Mouse (Mus musculus) mouse trophoblast stem cell (cell line): Measurements from ENCODE around the gene Lpcat3.

Experiments used
- in situ Hi-C, 2 experiments: fragments of 300-500 bp; cut with MseI, MboI; formaldehyde crosslinking; loops; 2 replicates in 1 of 2; 3 replicates in 1 of 2; pipeline ENCODE4 v1.15.1; 2025

Gene Lpcat3

DNA sequence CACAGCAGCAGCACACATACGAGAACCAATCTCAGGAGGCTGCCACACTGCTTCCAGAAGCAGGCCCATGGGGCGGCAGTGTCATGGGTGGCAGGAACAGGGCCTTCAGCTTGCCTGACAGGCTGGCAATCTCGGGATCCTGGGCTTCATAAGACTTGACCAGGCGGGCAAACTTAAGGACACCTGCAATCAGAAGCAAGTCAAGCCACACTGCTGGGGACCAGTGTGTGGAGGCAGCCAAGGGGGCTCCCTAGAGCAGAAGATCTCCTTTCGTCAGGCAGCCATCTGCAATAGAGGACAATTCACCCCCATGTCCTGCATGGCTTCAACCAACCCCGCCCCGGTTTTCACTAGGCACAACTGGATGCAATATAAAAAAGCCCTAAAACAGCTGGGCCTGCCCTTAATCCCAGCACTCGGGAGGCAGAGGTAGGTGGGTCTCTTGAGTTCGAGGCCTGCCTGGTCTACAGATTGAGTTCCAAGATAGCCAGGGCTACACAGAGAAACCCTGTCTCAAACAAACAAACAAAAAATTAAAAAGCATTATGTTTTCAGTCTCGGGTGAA is 76.5 kb downstream of the Lpcat3 start:
- in situ Hi-C loops, result no loop called here

DNA sequence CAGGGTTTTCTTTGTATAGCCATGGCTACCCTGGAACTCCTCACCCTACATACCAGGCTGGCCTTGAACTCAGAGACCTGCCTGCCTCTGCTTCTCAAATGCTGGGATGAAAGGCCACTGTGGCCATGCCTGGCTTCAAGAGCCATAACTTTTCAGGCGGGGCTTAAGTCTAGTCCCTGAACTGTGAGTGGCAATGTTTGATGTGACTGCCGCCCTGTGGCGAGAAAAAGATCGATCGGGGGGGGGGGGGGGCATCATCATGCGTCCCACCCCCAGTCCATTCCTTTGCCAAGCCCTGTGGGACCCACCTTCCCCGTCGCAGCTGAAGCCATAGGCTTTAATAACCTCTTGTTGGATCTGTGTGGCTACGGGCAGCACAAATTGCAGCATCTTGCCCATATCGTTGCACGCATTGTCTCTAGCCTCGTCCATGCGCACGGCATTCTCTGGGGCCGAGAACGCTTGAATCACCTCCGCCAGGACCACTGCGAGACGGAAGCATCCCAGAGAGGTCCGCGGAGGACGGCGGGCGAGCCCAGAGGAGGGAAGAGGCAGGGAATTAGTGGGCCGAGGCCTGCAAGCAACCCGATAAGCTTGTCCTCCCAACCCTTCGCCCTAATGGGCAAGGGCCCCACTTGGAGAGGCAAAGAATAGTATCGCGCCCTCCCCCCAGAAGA is 77.5 kb downstream of the Lpcat3 start:
- in situ Hi-C loops, result no loop called here

DNA sequence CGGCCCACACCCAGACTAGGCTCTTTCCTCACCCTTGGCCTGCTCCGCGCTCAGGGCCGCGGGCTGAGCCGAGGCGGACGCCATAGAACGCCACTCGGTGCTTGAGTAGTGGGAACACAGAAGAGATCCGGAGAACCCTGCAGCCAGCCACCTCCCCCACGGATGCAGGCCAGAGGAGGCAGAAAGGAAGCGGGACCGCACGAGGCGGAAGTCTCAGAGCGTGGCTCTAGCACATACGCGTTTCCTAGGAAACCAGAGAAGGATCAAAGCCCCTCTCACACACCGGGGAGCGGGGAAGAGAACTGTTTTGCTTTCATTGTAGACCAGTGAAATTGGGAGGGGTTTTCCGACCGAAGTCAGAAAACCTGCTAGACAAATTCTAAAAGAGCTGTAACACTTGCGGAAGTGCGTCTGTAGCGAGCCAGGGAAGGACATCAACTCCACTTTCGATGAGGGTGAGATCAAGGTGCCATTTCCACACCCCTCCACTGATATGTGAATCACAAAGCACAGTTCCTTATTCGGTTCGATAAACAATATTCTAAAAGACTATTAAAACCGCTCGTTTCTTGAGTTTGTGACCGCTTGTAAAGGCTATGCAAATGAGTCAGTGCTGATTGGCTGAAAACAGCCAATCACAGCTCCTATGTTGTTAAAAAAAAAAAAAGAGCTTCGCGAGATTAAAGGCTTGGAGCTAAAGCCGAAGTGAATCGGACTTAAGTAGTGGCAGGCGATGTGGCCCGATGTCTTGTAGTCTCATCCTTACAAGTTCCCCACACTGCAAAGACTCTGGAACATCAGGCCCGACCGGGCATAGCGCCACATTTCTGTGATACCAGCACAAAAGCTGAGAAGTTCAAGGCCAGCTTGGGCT is 78.3 kb downstream of the Lpcat3 start, which contains the start of gene Grcc10:
Grcc10 (minus strand) TSS at position 487 of the 874 bp plus-strand sequence.
- in situ Hi-C loops, result no loop called here

DNA sequence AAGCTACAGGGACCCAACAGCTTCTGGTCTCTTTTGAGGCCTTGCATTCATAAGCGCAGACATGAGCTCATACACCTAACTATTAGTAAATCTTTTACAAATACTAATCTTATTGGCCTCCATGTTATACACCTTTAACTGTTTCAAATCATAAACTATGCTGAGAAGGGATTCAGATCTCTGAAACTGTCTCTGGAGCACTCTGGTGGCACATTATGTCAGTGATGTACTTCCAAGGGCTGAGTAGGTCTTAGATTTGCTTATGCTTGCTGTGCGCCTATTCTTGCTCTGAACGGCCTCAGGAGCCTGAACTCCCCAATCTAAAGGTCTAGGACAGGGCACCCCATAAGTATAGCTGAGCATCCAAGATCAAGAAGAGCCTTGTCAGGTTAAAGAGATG is 79.0 kb downstream of the Lpcat3 start:
- in situ Hi-C loops, result no loop called here

DNA sequence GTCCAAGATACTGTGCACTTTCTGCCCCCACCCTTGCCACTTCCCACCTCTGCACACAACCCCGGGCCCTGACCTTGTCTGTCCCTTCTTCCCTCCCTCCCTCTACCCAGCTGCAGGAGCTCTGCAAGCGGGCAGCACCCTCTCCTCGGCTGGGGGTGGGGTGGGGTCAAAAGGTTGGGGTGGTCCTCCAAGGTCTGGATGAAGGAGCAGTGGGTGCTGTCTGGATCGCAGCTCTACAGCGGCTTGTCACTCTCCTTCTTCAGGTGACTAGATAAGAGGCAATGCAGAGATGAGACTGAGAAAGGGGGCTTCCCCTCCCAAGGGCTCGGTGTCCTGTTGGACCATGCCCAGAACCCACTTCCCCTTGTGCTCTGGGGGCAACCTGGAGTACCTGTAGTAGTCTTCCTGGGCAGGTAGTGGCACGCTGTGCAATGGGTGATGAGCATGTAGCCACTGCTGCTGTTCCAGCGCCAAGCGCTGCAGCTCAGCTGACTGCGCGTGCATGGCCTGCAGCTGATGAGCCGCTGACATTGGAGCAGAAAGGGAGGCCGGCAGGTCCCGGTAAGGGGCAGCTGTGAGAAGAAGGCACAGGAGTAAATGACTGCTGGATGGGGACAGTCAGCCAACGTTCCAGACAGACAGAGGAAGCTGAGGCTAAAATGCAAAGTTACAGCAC is 80.2 kb downstream of the Lpcat3 start:
- in situ Hi-C loops, result no loop called here

DNA sequence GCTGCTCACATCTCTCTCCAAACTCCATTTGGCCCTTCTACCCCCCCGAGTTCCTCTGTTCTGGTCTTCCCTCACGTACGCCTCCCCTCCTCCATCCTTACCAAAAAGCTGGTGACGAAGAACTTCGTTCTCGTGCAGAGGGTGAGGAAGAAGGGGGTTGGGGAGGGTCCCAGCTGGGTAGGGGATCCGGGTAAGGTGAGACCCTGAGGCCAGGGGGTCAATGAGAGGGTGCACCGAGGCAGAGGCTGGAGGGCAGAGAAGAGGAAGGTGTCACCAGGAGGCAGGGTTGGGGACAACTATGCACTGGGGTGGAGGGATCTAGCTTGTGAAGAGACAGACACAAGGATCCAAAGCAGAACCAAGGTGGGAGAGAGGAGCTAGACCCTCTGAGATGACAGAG is 80.8 kb downstream of the Lpcat3 start:
- in situ Hi-C loops, result no loop called here

DNA sequence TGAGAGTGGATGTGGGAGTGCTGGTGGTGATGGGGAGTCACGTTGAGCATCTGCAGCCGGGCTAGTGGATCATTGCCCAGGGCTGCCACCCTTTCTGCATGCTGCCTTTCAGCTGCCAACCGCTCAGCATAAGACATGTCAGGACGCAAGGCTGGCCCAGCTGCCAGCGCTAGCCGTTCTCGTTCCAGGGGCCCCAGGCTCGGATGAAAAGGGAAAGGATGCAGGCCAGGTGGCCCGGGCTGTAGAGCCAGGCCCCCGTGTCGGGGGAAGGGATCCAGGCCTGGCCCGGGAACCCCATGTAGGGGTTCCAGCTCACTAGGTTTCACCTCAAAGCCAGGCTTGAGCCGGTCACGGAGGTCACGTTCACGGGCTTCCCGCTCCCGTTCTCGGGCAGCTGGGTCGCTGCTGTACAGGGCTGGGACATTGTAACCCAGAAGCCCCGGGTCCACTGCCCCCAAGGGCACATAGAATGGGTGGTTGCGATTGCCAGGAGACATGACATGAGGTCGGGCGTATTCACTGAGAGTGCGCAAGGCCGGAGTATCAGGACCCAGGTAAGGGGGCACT is 82.0 kb downstream of the Lpcat3 start:
- in situ Hi-C loops, result no loop called here

DNA sequence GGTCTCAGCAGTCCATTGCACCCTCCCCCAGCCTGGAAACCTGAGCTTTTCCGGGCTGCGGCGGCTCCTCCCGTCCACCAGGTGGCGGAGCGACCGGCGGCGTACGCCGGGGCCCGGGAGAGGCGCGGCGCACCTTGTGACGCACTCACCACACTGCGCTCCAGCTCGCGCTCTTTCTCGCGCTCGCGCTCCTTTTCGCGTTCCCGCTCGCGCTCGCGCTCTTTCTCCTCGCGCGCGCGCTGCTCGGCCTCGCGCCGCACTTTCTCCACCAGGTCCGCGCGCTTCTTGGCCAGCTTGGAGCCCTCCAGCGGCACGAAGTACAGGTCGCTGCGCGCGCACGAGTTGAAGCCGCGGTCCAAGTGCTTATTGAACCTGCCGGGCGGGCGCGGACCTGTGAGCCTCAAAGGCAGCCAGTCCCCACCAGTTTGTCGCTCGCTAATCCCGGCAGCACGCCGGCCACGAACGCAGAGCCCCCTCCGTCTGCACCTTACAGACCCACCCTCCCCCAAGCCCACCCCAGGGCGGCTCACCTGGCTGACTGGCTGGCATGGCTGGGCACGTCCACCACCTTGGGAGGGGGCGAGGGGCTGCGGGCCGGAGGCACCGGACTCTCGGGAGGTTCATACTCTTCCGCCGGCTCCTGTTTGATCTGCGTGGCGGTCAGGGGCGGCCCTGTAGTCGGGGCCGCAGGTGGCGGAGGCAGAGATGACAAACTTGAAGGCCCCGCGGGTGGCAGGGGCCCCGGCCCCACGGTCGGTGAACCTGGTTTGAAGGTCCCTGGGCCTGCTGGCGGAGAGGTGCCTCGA is 82.9 kb downstream of the Lpcat3 start:
- in situ Hi-C loops, result no loop called here

DNA sequence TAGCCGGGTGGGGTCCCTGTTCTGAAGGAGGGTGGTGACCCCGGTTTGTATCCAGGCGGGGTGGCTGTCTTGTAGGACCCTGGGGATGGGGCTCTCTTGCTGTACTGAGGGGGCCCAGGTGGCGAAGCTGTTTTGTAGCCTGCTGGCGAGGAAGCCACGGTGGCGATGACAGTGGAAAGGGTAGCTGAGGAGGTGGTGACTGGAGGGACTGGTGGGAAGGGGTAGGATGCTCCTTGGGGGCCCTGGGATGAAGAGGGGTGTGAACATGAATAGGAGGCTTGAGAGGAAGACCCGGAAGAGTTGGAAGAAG is 83.4 kb downstream of the Lpcat3 start:
- in situ Hi-C loops, result no loop called here

DNA sequence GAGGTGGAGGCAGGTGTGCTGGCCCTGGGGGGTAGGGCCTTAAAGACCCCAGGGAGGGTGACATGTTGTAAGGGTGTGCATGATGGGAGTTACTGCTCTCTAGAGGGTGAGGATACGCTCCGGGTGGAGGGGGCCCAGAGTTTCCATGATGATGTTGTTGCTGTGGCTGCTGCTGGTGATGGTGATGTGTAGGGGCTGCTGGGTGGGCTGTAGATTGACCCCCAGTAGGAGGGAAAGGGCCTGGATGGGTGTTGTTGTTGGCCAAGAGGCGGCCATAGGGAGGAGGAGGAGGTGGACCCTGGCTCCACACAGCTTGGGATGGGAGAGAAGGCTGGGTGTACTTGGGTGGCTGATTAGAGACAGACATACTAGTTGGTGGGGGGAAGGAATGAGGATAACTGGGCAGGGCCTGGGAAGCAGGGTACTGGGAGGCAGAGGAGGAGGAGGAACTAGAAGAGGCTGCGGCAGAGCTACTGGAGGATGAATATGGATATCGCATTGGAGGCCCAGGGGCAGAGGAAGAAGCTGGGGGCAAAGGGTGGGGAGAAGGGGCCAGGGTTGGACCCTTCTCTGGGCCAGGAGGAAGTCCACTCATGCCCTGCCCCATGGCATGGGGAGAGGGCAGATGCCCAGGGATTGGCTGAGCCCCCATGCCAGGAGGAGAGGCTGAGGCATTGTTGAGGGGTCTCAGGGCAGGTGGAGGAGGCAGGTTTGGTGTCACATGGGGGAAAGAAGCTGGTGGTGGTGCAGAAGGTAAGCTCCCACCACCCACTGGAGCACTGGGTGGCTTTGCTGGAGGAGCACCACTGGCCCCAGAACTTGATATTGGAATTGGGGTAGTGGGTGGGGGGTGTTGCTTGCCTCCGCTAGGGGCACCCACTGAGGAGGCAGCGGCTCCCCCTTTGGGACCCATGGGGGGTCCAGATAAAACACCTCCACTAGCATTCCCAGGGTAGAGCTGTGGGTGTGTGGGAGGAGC is 84.1 kb downstream of the Lpcat3 start:
- in situ Hi-C loops, result no loop called here

DNA sequence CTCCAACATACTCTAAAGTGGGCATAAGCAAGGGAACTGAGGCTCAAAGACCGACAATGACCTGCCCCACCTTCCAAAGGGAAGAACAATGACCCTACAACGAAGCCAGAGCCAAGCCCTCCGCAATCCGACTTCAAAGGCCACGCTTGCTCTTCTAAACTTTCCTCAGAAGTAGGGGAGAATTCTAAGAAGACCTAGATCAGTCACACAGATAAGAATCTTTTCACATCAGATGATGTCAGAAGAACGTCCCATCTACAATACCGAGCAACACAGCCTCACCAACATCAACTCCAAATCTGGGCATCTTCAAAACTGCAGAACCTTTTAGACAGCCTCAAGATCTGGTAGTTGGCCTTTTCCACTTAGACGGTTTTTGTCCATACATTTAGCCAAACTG is 87.6 kb downstream of the Lpcat3 start:
- in situ Hi-C loops, result no loop called here

DNA sequence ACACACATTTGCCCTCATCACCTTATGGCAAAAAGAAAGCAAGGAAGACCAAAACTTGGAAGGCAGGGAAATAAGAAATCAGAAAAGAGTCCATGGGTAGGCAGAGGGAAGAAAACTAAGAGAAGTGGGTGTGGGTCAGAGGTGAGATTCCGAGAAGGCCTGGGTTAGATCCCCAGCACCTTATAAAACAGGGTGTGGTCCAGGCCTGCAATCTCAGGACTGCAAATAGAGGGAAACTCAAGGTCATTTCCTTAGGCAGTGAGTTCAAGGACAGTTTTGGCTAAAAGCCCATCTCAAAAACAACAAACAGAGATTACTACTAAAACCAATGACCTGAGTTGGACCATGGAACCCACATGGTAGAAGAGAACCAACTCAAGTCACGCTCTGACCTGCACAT is 91.0 kb downstream of the Lpcat3 start:
- in situ Hi-C loops, result no loop called here
